Mouse (Mus musculus): ENCODE results near the gene Tas2r137.

Gene Tas2r137

GRCm38 (mm10) chr6:40490933-40491332 lies at the start of gene Tas2r137:
Tas2r137 (plus strand) TSS chr6:40491233.
- in situ Hi-C loops (cut with MboI, MseI) = no loop called here

DNA sequence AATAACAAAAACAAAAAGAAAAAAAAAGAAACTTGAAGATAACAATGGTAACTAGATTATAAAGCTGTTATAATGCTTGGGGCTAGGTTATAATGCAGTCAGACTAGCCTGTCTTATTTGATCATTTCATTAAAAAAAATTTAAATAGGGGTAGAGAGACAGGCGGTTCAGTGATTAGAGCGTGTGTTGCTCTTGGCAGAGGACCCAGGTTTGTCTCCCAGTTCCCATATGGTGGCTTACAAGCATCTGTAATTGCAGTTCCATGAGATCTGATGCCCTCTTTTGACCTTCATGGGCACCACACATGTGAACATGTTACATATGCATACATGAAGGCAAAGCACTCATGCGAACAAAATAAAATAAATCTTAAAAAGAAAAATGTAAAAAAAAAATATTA lies 49.8 kb upstream of the Tas2r137 start:
- in situ Hi-C loops (cut with MboI, MseI) = loop anchor here (25.0 kb wide), 1 partner anchor 1821 kb away; the partner anchor contains the start of genes Casp2 and Tmem139

DNA sequence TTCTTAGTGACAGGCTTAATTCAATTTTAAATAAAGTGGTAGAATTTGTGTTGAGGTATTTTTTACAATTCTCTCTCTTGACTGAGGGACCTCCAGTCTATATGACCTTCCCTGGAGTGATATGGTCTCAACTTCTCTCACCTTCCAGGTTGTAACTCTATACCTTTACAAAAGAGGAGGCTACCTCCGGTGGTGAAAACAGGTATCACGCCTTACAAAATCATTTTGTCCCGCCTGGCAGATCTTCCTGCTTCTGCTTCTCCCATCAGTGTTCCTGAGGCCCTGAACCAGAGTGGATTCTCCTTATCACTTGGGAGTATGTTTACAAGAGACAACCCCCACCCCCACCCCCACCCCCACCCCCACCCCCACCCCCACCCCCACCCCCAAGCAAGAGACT lies 49.3 kb upstream of the Tas2r137 start:
- in situ Hi-C loops (cut with MboI, MseI) = loop anchor here (25.0 kb wide), 1 partner anchor 1821 kb away; the partner anchor contains the start of genes Casp2 and Tmem139

DNA sequence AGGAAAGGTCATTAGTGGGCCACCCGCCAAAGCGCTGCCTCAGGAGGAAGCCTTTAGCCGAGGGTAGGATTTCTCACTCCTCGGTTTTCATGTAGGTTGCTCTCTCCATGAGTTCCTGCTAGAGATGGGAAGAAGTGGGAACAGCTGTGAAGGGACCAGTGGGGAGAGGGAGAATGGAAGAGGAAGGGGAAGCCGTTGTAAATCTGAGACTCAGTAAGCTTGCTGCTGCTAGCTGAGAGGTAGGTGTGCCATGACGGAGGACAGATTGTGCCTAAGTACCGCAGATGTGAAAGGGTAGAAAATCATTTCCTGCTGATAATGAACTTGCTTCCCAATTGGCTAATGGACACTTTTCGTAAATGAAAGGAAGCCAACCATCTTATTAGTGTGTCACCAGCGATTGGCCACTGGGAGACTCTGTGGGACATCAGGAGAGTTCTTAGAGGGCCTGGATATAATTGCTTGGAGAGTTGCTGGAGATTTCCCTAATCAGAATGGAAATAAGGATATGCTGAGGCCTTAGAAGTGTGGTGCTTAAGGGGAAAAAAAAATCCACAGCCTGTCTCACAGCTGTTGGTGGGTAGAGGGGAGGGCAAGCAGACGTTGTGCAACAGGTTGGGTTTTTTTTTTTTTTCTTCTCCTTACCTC lies 47.6 kb upstream of the Tas2r137 start:
- in situ Hi-C loops (cut with MboI, MseI) = loop anchor here (25.0 kb wide), 1 partner anchor 1819 kb away; the partner anchor contains the start of genes Casp2 and Tmem139

GRCm38 (mm10) chr6:40448626-40449025 lies 42.4 kb upstream of the Tas2r137 start:
- in situ Hi-C loops (cut with MboI, MseI) = loop anchor here (25.0 kb wide), 1 partner anchor 1814 kb away; the partner anchor contains the start of genes Casp2 and Tmem139

- in situ Hi-C loops (cut with MboI, MseI) = loop anchor here (25.0 kb wide), 1 partner anchor 642 kb away; the partner anchor contains the start of gene Mrps33
These were observed 36.5 kb upstream of the Tas2r137 start for GRCm38 (mm10) chr6:40454436-40455041.

DNA sequence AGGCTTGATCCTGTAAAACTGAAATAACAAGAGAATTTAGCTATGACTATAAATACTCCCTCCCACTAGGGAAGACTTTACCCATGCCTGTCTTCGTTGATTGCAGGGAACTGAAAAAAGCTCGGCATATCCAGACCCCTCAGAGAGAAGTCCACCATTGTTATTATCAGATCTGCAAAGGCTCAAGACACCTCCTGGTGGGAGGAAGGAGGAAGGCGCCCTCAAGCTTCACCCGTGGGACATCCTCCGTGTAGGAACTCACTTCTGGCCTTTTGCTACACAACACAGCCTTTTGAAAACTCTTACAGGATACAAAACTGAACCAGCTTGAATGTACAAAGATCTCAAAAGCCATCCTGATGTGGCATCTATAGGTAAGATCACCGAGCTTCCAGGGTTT lies 25.3 kb upstream of the Tas2r137 start:
- in situ Hi-C loops (cut with MboI, MseI) = loop anchor here (25.0 kb wide), 1 partner anchor 653 kb away; the partner anchor contains the start of gene Mrps33

GRCm38 (mm10) chr6:40470916-40471719 lies 19.9 kb upstream of the Tas2r137 start, which contains the start of gene Ssbp1:
Ssbp1 (plus strand) TSS chr6:40471352.
- in situ Hi-C loops (cut with MboI, MseI) = loop anchor here (10.0 to 25.0 kb wide), 2 partner anchors 414 to 659 kb away; partner anchors contain the start of genes Moxd2 and Mrps33

DNA sequence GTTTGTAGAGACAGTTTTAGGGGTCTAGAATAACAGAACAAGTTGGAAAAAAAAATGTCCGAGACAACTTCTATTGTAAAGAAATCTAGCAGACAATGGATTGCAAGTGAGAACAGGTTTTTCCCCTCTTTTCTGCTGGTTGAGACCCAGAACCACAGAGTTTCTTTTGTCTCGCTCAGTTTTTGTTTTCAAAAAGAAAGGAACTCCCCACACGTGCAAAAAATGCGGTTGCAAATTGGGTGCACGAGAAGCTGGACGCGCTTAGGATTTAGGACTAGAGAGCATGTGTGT lies 19.4 kb upstream of the Tas2r137 start:
- in situ Hi-C loops (cut with MboI, MseI) = loop anchor here (10.0 to 25.0 kb wide), 2 partner anchors 413 to 659 kb away; partner anchors contain the start of genes Moxd2 and Mrps33

DNA sequence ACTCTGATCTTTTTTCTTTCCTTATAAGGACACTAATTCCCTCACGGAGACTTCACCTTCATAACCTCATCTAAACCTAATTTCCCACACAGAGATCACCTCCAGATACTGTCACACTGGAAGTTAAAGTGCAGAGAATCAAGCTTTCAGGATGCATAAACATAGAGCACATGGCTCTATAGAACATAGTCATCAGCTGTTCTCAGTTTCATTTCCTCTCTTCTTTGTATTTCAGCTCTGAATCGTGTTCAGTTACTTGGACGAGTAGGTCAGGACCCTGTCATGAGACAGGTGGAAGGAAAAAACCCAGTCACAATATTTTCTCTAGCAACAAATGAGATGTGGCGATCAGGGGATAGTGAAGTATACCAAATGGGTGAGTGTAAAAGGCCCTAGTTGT lies 14.9 kb upstream of the Tas2r137 start:
- in situ Hi-C loops (cut with MboI, MseI) = loop anchor here (5.0 to 10.0 kb wide), 2 partner anchors 144 to 409 kb away; partner anchors contain the start of gene Moxd2

DNA sequence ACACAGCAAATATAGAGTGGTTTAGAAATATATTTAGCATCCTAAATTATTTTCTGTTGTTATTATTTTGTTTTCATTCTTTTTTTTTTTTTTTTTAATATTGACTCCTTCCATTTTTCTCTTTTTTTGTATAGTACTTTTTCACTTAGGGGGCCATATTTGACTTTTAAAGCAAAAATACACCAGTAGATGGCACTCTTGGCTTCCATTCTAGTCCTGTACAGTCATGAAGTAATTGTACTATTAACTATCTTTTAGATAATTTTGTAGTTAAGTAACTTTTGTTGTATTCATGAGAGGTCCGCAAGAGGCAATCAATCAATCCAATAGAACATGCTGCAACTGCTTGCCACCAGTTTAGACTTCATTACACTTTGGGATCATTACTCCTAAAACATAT lies 11.3 kb upstream of the Tas2r137 start:
- in situ Hi-C loops (cut with MboI, MseI) = loop anchor here (5.0 to 10.0 kb wide), 2 partner anchors 147 to 405 kb away; partner anchors contain the start of gene Moxd2

- in situ Hi-C loops (cut with MboI, MseI) = no loop called here
These were observed 8.7 kb upstream of the Tas2r137 start for GRCm38 (mm10) chr6:40482318-40482717.

DNA sequence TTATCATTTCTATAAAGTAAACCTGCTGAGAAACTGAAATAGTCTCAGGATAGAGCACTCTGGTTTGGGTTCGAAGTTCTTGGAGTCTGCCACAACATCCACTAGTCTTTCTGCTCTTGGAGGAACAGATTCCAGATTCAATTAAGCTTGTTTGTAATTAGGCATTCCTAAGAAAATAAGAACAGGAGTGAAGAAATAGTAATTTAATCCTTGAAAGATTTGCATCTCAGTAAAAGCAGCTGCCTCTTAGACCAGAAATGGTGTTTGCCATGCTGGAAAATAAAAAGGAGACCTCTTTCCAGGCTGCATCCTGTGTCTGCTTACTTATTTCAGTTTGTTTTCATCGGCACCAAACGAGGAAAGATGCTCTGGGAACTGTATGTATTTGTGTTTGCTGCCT lies 2.2 kb downstream of the Tas2r137 start, which contains the start of gene Tas2r108:
Gene Tas2r108, plus strand, starts transcription at position 301 of the 400 bp plus-strand sequence.
- in situ Hi-C loops (cut with MboI, MseI) = no loop called here

DNA sequence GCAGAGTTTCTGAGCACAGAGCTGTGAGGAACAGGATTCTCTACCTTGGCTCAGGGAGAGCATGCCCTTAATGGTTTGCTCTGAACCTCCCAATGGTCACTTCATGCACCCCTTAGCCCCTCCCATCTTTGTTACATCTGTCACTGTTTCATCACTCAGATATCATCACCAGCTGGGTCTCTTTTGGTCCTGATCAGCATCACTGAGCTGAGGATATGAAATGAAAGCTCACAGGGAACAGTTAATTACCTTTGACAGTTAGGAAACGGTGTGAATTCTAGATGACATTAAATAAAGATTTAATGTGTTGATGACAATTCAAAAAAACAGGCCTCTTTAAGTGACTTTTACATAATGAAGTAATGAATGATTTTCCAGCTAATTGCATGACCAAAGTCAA lies 28.4 kb downstream of the Tas2r137 start, which contains the start of gene Prss37:
Gene Prss37, minus strand, starts transcription at position 101 of the 400 bp plus-strand sequence.
- in situ Hi-C loops (cut with MboI, MseI) = no loop called here
